Mouse (Mus musculus) liver, embryonic 12.5 days (tissue): ENCODE results near the gene Srarp. TPM values are rescaled to one million over a fixed set of nuclear protein-coding genes. Genes with fewer than 3 reads are reported as not detected.

Experiments used
- polyA plus RNA-seq: library from polyadenylated mRNA; unstranded; fragments of >200 nt; fragmentation: Nextera tagmentation; extraction: Ambion mirVana; gene quantifications from 2 replicates; pipeline ENCODE4 v1.2.1, GENCODE M21; 2016

Gene Srarp
- polyA plus RNA-seq, 1 experiment from 2014 or later, result not detected

Other genes starting within 250 kb of the Srarp start
- gene Rsg1, start 222.1 kb downstream of the Srarp start, polyA plus RNA-seq, result 3.3 and 3.5 TPM in 2 replicates
- gene Arhgef19, start 196.6 kb downstream of the Srarp start, polyA plus RNA-seq, result 1.9 and 2.4 TPM in 2 replicates
- gene Epha2, start 134.9 kb downstream of the Srarp start, polyA plus RNA-seq, result 2.1 TPM in 2 replicates
- 0.08 and 0.13 TPM in 2 replicates for gene Fam131c, start 67.9 kb downstream of the Srarp start, polyA plus RNA-seq
- gene Clcnka, start 37.4 kb downstream of the Srarp start, polyA plus RNA-seq, result not detected in 2 replicates
- not detected in 2 replicates for gene Clcnkb, start 20.1 kb downstream of the Srarp start, polyA plus RNA-seq
- gene Hspb7, start 15.3 kb downstream of the Srarp start, polyA plus RNA-seq, result 0.04 and 0.08 TPM in 2 replicates
- 15.6 and 16.8 TPM in 2 replicates for gene Zbtb17, start 8.5 kb upstream of the Srarp start, polyA plus RNA-seq
- gene Spen, start 102.5 kb upstream of the Srarp start, polyA plus RNA-seq, result 9.1 and 9.2 TPM in 2 replicates
- gene Fblim1, start 170.0 kb upstream of the Srarp start, polyA plus RNA-seq, result 4.0 and 5.3 TPM in 2 replicates
- 3.2 and 3.6 TPM in 2 replicates for gene Tmem82, start 182.5 kb upstream of the Srarp start, polyA plus RNA-seq
- gene Slc25a34, start 187.7 kb upstream of the Srarp start, polyA plus RNA-seq, result not detected in 2 replicates
- 1.9 and 2.4 TPM in 2 replicates for gene Plekhm2, start 228.8 kb upstream of the Srarp start, polyA plus RNA-seq
- gene Rsc1a1, start 249.5 kb upstream of the Srarp start, polyA plus RNA-seq, result 0.74 TPM in 1 of 2 replicates, not detected in the other